Mouse (Mus musculus) heart, postnatal 0 days (tissue): ENCODE data around the gene Prr36. TPM values are rescaled to one million over a fixed set of nuclear protein-coding genes. Genes with fewer than 3 reads are reported as not detected.

ENCODE experiments used
- ATAC-seq: fragments of 200-750 bp; cut with Nextera tagmentation; 2 replicates; pipeline ENCODE4 v1.8.0; 2017; ENCODE audit warnings: low read depth, moderate number of reproducible peaks, moderate library complexity; ENCODE audit not compliant: insufficient read depth
- DNase-seq: peaks from one replicate; pipeline ENCODE4 v3.0.0-alpha.2; 2016; ENCODE audit warnings: low spot score
- H3K27ac ChIP-seq: fragments of 300-500 bp; sonication (generic); 2 replicates; pipeline ENCODE4 v1.5.1; 2014; ENCODE audit warnings: low read depth, mild to moderate bottlenecking
- H3K27me3 ChIP-seq: fragments of 300-500 bp; sonication (generic); 2 replicates; pipeline ENCODE4 v1.6.1; 2014; ENCODE audit warnings: low read length, mixed read lengths; ENCODE audit not compliant: control insufficient read depth, insufficient read depth
- H3K36me3 ChIP-seq: fragments of 300-500 bp; sonication (generic); replicated peaks from 2 replicates; pipeline ENCODE4 v1.6.1; 2014; ENCODE audit warnings: low read length, mixed read lengths; ENCODE audit not compliant: control insufficient read depth, insufficient read depth
- H3K4me1 ChIP-seq: fragments of 300-500 bp; sonication (generic); 2 replicates; pipeline ENCODE4 v1.6.1; 2014; ENCODE audit warnings: antibody characterized with exemption; ENCODE audit not compliant: control insufficient read depth, insufficient read depth
- H3K4me2 ChIP-seq: fragments of 300-500 bp; sonication (generic); 2 replicates; pipeline ENCODE4 v1.6.1; 2014; ENCODE audit warnings: low read depth, mild to moderate bottlenecking, low read length, moderate library complexity
- H3K4me3 ChIP-seq: fragments of 300-500 bp; sonication (generic); 2 replicates; pipeline ENCODE4 v1.5.1; 2014; ENCODE audit warnings: low read depth, low read length
- H3K9ac ChIP-seq: fragments of 300-500 bp; sonication (generic); replicated peaks from 2 replicates; pipeline ENCODE4 v1.6.1; 2014; ENCODE audit warnings: low read depth, low read length, mixed read lengths
- H3K9me3 ChIP-seq: fragments of 300-500 bp; sonication (generic); replicated peaks from 2 replicates; pipeline ENCODE4 v1.6.1; 2016; ENCODE audit warnings: low read length; ENCODE audit not compliant: control insufficient read depth
- CTCF ChIP-seq: IDR thresholded peaks from 2 replicates; pipeline ENCODE4 v1.5.1; 2016; ENCODE audit warnings: antibody characterized with exemption, control low read depth, low read depth
- EP300 ChIP-seq: IDR thresholded peaks from 2 replicates; pipeline ENCODE4 v1.6.1; 2016; ENCODE audit warnings: antibody characterized with exemption, low read depth
- WGBS: fragments of 180-500 bp; shearing (Covaris S2); extraction: QIAGEN DNeasy Blood & Tissue Kit; methylation state at CpG from one replicate; pipeline ENCODE4 v1.1.7; 2014; 5-methylcytosine and 5-hydroxymethylcytosine counted together
- polyA plus RNA-seq: library from polyadenylated mRNA; unstranded; fragments of >200 nt; fragmentation: Nextera tagmentation; extraction: Ambion mirVana; gene quantifications from 2 replicates; pipeline ENCODE4 v1.2.1, GENCODE M21; 2015
- total RNA-seq: library from RNA; depleted of rRNA; stranded (reverse); fragments of >200 nt; gene quantifications from 2 replicates; pipeline ENCODE4 v1.2.3, GENCODE M21; 2014; ENCODE audit warnings: low replicate concordance

Gene Prr36
- total and polyA plus RNA-seq, 2 experiments from 2014 or later = 0.04 TPM; not detected in 1

DNA sequence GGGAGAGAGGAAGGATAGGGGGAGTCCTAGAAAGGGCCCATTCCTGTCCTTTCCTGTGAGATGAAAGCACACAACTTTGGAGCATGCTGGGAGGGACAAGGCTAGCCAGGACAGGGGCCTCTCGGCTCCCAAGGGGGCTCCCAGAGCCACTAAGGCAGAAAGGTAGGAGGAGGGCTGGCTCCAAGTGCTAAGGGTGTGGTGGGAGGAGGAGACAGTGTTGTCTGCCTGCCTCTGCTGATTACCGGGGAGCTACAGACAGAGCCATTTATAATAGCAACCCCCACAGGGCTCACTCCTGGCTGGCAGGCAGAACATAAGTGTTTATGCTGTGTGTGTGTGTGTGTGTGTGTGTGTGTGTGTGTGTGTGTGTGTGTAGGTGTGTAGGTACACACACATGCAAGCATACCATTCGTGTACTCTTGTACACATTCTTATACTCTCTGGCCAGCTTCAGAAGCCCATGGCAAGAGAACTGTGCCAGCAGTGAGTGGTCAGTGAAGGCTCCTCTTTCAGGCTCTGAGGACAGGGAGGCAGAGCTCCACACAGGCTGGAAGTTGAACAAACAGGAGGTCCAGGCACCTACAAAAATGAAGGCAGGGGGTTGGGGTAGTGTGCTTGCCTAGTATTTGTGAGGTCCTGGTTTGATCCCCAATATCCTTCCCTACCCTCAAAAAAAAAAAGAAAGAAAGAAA is 28.1 kb downstream of the Prr36 start:
- H3K27ac ChIP-seq = no peak overlapping the region

DNA sequence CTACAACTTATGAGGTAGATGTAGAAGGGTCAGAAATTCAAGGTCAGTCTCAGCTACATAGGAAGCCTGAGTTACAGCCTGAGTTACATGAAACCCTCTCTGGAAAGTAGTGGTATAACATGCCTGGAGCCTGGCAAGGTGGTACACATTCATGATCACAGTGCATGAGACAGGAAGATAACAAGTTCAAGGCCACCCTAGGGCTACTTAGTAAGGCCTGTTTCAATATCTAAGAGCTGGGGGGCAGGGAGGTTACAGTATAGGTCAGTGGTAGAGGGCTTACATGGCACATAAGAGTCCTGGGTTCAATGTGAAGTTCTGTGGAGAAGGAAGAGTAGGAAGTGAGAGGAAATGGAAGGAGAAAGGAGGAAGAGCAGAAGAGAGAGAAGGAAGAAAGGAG is 28.7 kb downstream of the Prr36 start:
- H3K4me1 ChIP-seq = no peaks in the 10 kb centered on the region
- no peak overlapping the region for H3K27ac ChIP-seq
- no peak for DNase-seq
- H3K4me2 ChIP-seq = no peak overlapping the region
- no peaks in the 10 kb centered on the region for H3K9me3 ChIP-seq
- H3K36me3 ChIP-seq = peaks cover 42% of the 10 kb centered on the region
- no peak for TF ChIP-seq CTCF
- no peak for TF ChIP-seq EP300
- no peaks in the 10 kb centered on the region for H3K27me3 ChIP-seq
- ATAC-seq = no peak
- no peak overlapping the region for H3K9ac ChIP-seq
- H3K4me3 ChIP-seq = no peak overlapping the region

More for the DNA sequence above, 28.1 kb downstream of the Prr36 start:
- Histone ChIP-seq H3K27me3 (no peaks in the 10 kb centered on the region), H3K4me2 (no peak overlapping the region), H3K36me3 (peaks cover 39% of the 10 kb centered on the region), H3K9me3 (no peaks in the 10 kb centered on the region), H3K4me3 (no peak overlapping the region), H3K9ac (no peak overlapping the region), H3K4me1 (no peaks in the 10 kb centered on the region)
- ATAC-seq = no peak
- WGBS = 37% methylated on average over 3 of the region's 3 CpGs
- DNase-seq = no peak
- no peak for TF ChIP-seq CTCF
- TF ChIP-seq EP300 = no peak

DNA sequence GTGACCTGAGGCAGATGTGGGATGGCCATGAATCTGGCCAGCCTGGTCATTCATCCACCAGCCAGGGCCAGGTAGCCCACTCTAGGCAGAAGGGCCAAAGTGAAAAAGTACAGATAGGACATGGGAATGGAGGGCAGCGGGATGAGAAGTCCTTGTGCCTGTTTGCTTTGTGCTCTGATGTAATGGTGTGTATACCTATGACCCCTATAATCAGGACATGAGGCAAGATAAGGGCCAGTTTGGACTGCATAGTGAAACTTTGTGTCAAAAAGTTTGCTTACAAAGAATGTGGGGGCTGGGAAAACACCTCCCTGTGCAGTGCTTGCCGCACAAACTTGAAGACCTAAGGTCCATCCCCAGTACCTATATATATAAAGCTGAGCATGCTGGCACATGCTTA is 31.1 kb downstream of the Prr36 start:
- Histone ChIP-seq H3K27me3 (no peaks in the 10 kb centered on the region), H3K9me3 (no peaks in the 10 kb centered on the region), H3K27ac (no peak overlapping the region), H3K9ac (no peak overlapping the region), H3K4me3 (no peak overlapping the region), H3K36me3 (peaks cover 42% of the 10 kb centered on the region), H3K4me2 (no peak overlapping the region), H3K4me1 (no peaks in the 10 kb centered on the region)
- DNase-seq (no peak), ATAC-seq (no peak)
- no peak for TF ChIP-seq CTCF
- no peak for TF ChIP-seq EP300
- 88% methylated on average over 2 of the region's 2 CpGs for WGBS

DNA sequence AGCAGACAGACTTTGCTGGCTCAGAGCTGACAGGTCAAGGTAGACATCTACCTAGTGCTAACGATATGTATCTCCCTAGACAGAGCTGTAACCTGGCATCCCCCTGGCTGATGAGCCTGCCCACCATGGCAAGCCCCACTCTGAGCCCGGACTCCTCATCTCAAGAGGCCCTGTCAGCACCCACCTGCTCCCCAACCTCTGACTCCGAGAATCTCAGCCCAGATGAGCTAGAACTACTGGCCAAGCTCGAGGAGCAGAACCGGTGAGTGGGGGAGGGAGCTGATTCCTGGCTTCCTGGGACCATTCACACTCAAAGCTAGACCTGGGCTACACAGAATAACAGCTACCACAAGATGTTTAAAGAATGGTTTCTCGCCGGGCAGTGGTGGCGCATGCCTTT is 33.9 kb downstream of the Prr36 start:
- H3K4me1 ChIP-seq = no peaks in the 10 kb centered on the region
- 74% methylated on average over 8 of the region's 8 CpGs for WGBS
- no peak overlapping the region for H3K4me3 ChIP-seq
- H3K9me3 ChIP-seq = no peaks in the 10 kb centered on the region
- DNase-seq = no peak
- H3K9ac ChIP-seq = no peak overlapping the region
- no peak for TF ChIP-seq EP300
- no peak for TF ChIP-seq CTCF
- peaks cover 42% of the 10 kb centered on the region for H3K36me3 ChIP-seq
- no peaks in the 10 kb centered on the region for H3K27me3 ChIP-seq
- no peak for ATAC-seq
- H3K4me2 ChIP-seq = no peak overlapping the region
- no peak overlapping the region for H3K27ac ChIP-seq

DNA sequence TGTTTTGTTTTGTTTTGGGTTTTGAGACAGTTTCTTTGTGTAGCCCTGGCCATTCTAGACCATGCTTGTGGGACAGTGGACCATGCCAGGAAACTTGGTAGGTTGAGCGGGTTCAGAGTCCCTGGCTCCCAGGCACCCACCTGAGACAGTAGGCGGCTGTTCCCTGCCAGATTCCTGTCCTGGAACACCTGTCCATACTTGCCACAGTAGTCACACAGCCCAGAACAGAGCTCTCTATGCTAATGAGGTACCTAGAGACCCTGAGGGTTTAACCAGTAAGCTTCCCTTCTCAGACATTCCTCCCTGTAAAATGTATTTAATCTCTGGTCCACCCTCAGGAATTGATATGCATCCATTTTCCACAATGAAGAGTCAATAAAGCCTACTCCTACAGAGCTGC is 43.2 kb downstream of the Prr36 start:
- Histone ChIP-seq H3K36me3 (no peaks in the 10 kb centered on the region; the same call in 1 of the 2 replicates), H3K27ac (no peak overlapping the region), H3K4me1 (no peaks in the 10 kb centered on the region), H3K4me3 (no peak overlapping the region), H3K27me3 (no peaks in the 10 kb centered on the region), H3K9me3 (no peaks in the 10 kb centered on the region), H3K9ac (no peak overlapping the region), H3K4me2 (no peak overlapping the region)
- ATAC-seq = no peak
- no peak for DNase-seq
- 82% methylated on average over 2 of the region's 2 CpGs for WGBS
- TF ChIP-seq CTCF = no peak
- TF ChIP-seq EP300 = no peak

DNA sequence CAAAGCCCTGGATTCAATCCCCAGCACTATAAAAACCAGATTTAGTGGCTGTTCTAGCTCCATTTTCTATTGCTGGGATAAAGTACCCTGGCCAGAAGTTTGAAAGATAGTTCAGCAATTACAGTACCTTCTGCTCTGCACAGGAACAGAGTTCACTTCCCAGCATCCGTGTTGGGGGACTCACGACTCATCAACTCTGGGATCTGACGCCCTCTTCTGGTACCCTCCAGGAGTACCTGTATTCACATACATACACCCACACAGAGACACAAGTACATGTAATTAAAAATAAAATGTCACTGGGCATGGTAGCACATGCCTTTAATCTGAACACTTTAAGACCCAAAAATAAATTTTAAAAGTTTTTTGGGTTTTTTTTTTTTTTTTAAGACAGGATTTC is 44.8 kb downstream of the Prr36 start:
- Histone ChIP-seq H3K4me3 (no peak overlapping the region), H3K36me3 (no peaks in the 10 kb centered on the region; the same call in 1 of the 2 replicates), H3K9me3 (no peaks in the 10 kb centered on the region), H3K4me1 (no peaks in the 10 kb centered on the region), H3K27ac (no peak overlapping the region), H3K27me3 (no peaks in the 10 kb centered on the region), H3K4me2 (no peak overlapping the region), H3K9ac (no peak overlapping the region)
- TF ChIP-seq EP300 = no peak
- TF ChIP-seq CTCF = no peak
- ATAC-seq = no peak
- 64% methylated on average over 3 of the region's 3 CpGs for WGBS
- no peak for DNase-seq
